Mouse (Mus musculus): Measurements from ENCODE around the gene Ostf1. TPM values are rescaled to one million over a fixed set of nuclear protein-coding genes. Genes with fewer than 3 reads are reported as not detected.
A peak's percentile ranks its signal among the peaks of the same experiment; 100 is the strongest.

The Ostf1 gene
- polyA plus RNA-seq (2015; fragmentation: Nextera tagmentation; extraction: Ambion mirVana) = 28.5 and 28.8 TPM in 2 replicates

- peak within 1 kb of the TSS; percentile 60 for H3K9ac ChIP-seq (replicated peaks)
- under 1% methylated on average over 51 of the region's 51 CpGs for WGBS
- no peaks in the 10 kb centered on the region for H3K9me3 ChIP-seq
- peak within 1 kb of the TSS; percentile 99 for H3K4me2 ChIP-seq (replicated peaks)
- H3K4me3 ChIP-seq = peak within 1 kb of the TSS; percentile 89
- peak; percentile 98 for ATAC-seq (replicated peaks)
- peak within 1 kb of the TSS; percentile 46 for H3K27ac ChIP-seq (replicated peaks)
- 0 out of 2 replicates have a peak, but pooled peaks cover 2% of the 10 kb centered on the region for H3K4me1 ChIP-seq
- H3K36me3 ChIP-seq = no peaks in the 10 kb centered on the region
- no peaks in the 10 kb centered on the region for H3K27me3 ChIP-seq
Observed at GRCm38 (mm10) chr19:18631644-18632219, at the start of gene Ostf1, which contains the start of gene Nmrk1. Gene Ostf1, minus strand, starts transcription at chr19:18631823. Gene Nmrk1, plus strand, starts transcription at chr19:18631950.

- Histone ChIP-seq H3K9me3 (no peaks in the 10 kb centered on the region), H3K36me3 (no peaks in the 10 kb centered on the region), H3K27me3 (no peaks in the 10 kb centered on the region), H3K27ac (replicated peaks) (no peak overlapping the region), H3K4me1 (peaks cover 23% of the 10 kb centered on the region), H3K4me3 (peak overlapping the region; percentile 7; the same call in 1 of the 2 replicates), H3K4me2 (replicated peaks) (peak overlapping the region; percentile 74), H3K9ac (replicated peaks) (no peak overlapping the region)
- WGBS = 8% methylated on average over 4 of the region's 4 CpGs
- ATAC-seq (replicated peaks) = no peak
Observed at GRCm38 (mm10) chr19:18673116-18673515, 41.5 kb upstream of the Ostf1 start.

- Histone ChIP-seq H3K9me3 (no peaks in the 10 kb centered on the region), H3K27me3 (no peaks in the 10 kb centered on the region), H3K9ac (replicated peaks) (no peak overlapping the region), H3K36me3 (no peaks in the 10 kb centered on the region), H3K27ac (replicated peaks) (no peak overlapping the region), H3K4me1 (peaks cover 23% of the 10 kb centered on the region), H3K4me2 (replicated peaks) (peak overlapping the region; percentile 74), H3K4me3 (peak overlapping the region; percentile 70)
- ATAC-seq (replicated peaks) = no peak
- 55% methylated on average over 3 of the region's 3 CpGs for WGBS
Observed at GRCm38 (mm10) chr19:18672498-18672897, 40.9 kb upstream of the Ostf1 start.

GRCm38 (mm10) chr19:18671056-18671741 is 39.6 kb upstream of the Ostf1 start:
- H3K9ac ChIP-seq (replicated peaks) = peak overlapping the region; percentile 87
- no peaks in the 10 kb centered on the region for H3K27me3 ChIP-seq
- no peaks in the 10 kb centered on the region for H3K36me3 ChIP-seq
- peak overlapping the region; percentile 74 for H3K4me2 ChIP-seq (replicated peaks)
- H3K27ac ChIP-seq (replicated peaks) = peak overlapping the region; percentile 83
- under 1% methylated on average over 63 of the region's 64 CpGs for WGBS
- H3K4me1 ChIP-seq = peaks cover 23% of the 10 kb centered on the region
- H3K9me3 ChIP-seq = no peaks in the 10 kb centered on the region
- H3K4me3 ChIP-seq = peak overlapping the region; percentile 70
- peak; percentile 9 for ATAC-seq (replicated peaks)

GRCm38 (mm10) chr19:18670608-18671007 is 39.0 kb upstream of the Ostf1 start, which contains the start of gene Carnmt1:
Gene Carnmt1, plus strand, starts transcription at chr19:18670764.
- WGBS = under 1% methylated on average over 53 of the region's 58 CpGs
- ATAC-seq (replicated peaks) = peak; percentile 98
- peak within 1 kb of the TSS; percentile 83 for H3K27ac ChIP-seq (replicated peaks)
- H3K27me3 ChIP-seq = no peaks in the 10 kb centered on the region
- no peaks in the 10 kb centered on the region for H3K9me3 ChIP-seq
- peak within 1 kb of the TSS; percentile 87 for H3K9ac ChIP-seq (replicated peaks)
- peaks cover 23% of the 10 kb centered on the region for H3K4me1 ChIP-seq
- H3K36me3 ChIP-seq = no peaks in the 10 kb centered on the region
- H3K4me3 ChIP-seq = peak within 1 kb of the TSS; percentile 70
- H3K4me2 ChIP-seq (replicated peaks) = peak within 1 kb of the TSS; percentile 74

GRCm38 (mm10) chr19:18669551-18669950 is 37.9 kb upstream of the Ostf1 start:
- WGBS = 95% methylated on average over 7 of the region's 7 CpGs
- H3K27me3 ChIP-seq = no peaks in the 10 kb centered on the region
- H3K4me2 ChIP-seq (replicated peaks) = no peak overlapping the region
- no peak overlapping the region for H3K4me3 ChIP-seq
- no peak overlapping the region for H3K27ac ChIP-seq (replicated peaks)
- no peak overlapping the region for H3K9ac ChIP-seq (replicated peaks)
- ATAC-seq (replicated peaks) = no peak
- H3K36me3 ChIP-seq = no peaks in the 10 kb centered on the region
- peaks cover 23% of the 10 kb centered on the region for H3K4me1 ChIP-seq
- H3K9me3 ChIP-seq = no peaks in the 10 kb centered on the region

- Histone ChIP-seq H3K27me3 (no peaks in the 10 kb centered on the region), H3K4me1 (peaks cover 6% of the 10 kb centered on the region), H3K27ac (replicated peaks) (no peak overlapping the region), H3K36me3 (no peaks in the 10 kb centered on the region), H3K4me2 (replicated peaks) (no peak overlapping the region), H3K9me3 (no peaks in the 10 kb centered on the region), H3K4me3 (no peak overlapping the region), H3K9ac (replicated peaks) (no peak overlapping the region)
- no peak for ATAC-seq (replicated peaks)
- 86% methylated on average over 7 of the region's 7 CpGs for WGBS
Observed at GRCm38 (mm10) chr19:18666966-18667365, 35.3 kb upstream of the Ostf1 start.

GRCm38 (mm10) chr19:18663904-18664303 is 32.3 kb upstream of the Ostf1 start:
- Histone ChIP-seq H3K9me3 (no peaks in the 10 kb centered on the region), H3K4me1 (no peaks in the 10 kb centered on the region), H3K9ac (replicated peaks) (no peak overlapping the region), H3K27me3 (no peaks in the 10 kb centered on the region), H3K36me3 (no peaks in the 10 kb centered on the region), H3K27ac (replicated peaks) (no peak overlapping the region), H3K4me2 (replicated peaks) (no peak overlapping the region), H3K4me3 (no peak overlapping the region)
- 75% methylated on average over 2 of the region's 2 CpGs for WGBS
- no peak for ATAC-seq (replicated peaks)

- Histone ChIP-seq H3K27me3 (no peaks in the 10 kb centered on the region), H3K4me3 (no peak overlapping the region), H3K9me3 (no peaks in the 10 kb centered on the region), H3K36me3 (no peaks in the 10 kb centered on the region), H3K9ac (replicated peaks) (no peak overlapping the region), H3K27ac (replicated peaks) (no peak overlapping the region), H3K4me1 (no peaks in the 10 kb centered on the region), H3K4me2 (replicated peaks) (no peak overlapping the region)
- 53% methylated on average over 1 of the region's 1 CpGs for WGBS
- ATAC-seq (replicated peaks) = no peak
Observed at GRCm38 (mm10) chr19:18661683-18662082, 30.1 kb upstream of the Ostf1 start.

GRCm38 (mm10) chr19:18660466-18660865 is 28.8 kb upstream of the Ostf1 start:
- Histone ChIP-seq H3K4me3 (no peak overlapping the region), H3K9ac (replicated peaks) (no peak overlapping the region), H3K9me3 (no peaks in the 10 kb centered on the region), H3K36me3 (no peaks in the 10 kb centered on the region), H3K27ac (replicated peaks) (no peak overlapping the region), H3K27me3 (no peaks in the 10 kb centered on the region), H3K4me1 (no peaks in the 10 kb centered on the region), H3K4me2 (replicated peaks) (no peak overlapping the region)
- 84% methylated on average over 3 of the region's 3 CpGs for WGBS
- ATAC-seq (replicated peaks) = no peak

GRCm38 (mm10) chr19:18659349-18659748 is 27.7 kb upstream of the Ostf1 start:
- no peaks in the 10 kb centered on the region for H3K4me1 ChIP-seq
- no peaks in the 10 kb centered on the region for H3K36me3 ChIP-seq
- H3K27me3 ChIP-seq = no peaks in the 10 kb centered on the region
- H3K4me3 ChIP-seq = no peak overlapping the region
- 40% methylated on average over 1 of the region's 1 CpGs for WGBS
- no peaks in the 10 kb centered on the region for H3K9me3 ChIP-seq
- no peak for ATAC-seq (replicated peaks)
- H3K27ac ChIP-seq (replicated peaks) = no peak overlapping the region
- H3K9ac ChIP-seq (replicated peaks) = no peak overlapping the region
- no peak overlapping the region for H3K4me2 ChIP-seq (replicated peaks)

- H3K4me2 ChIP-seq (replicated peaks) = no peak overlapping the region
- H3K27ac ChIP-seq (replicated peaks) = no peak overlapping the region
- no peaks in the 10 kb centered on the region for H3K27me3 ChIP-seq
- no peak for ATAC-seq (replicated peaks)
- WGBS = 83% methylated on average over 4 of the region's 4 CpGs
- no peaks in the 10 kb centered on the region for H3K4me1 ChIP-seq
- H3K4me3 ChIP-seq = no peak overlapping the region
- no peak overlapping the region for H3K9ac ChIP-seq (replicated peaks)
- no peaks in the 10 kb centered on the region for H3K36me3 ChIP-seq
- H3K9me3 ChIP-seq = no peaks in the 10 kb centered on the region
Observed at GRCm38 (mm10) chr19:18658473-18658872, 26.9 kb upstream of the Ostf1 start.

Data from forebrain, embryonic 15.5 days (tissue).